Mouse (Mus musculus): ENCODE data around the gene Ly6g5c. TPM values are rescaled to one million over a fixed set of nuclear protein-coding genes. Genes with fewer than 3 reads are reported as not detected.
A peak's percentile ranks its signal among the peaks of the same experiment; 100 is the strongest.

Gene Ly6g5c
- polyA plus RNA-seq, 1 experiment from 2014 or later = not detected

GRCm38 (mm10) chr17:35088151-35088550 lies 19.9 kb upstream of the Ly6g5c start:
- Histone ChIP-seq H3K27ac (replicated peaks) (no peak overlapping the region), H3K9me3 (replicated peaks) (no peaks in the 10 kb centered on the region), H3K4me1 (peaks cover 14% of the 10 kb centered on the region), H3K36me3 (peaks cover 28% of the 10 kb centered on the region), H3K4me3 (no peak overlapping the region), H3K27me3 (ENCODE audit: low read depth, poor library complexity, severe bottlenecking) (no peaks in the 10 kb centered on the region)
- no peak for DNase-seq (ENCODE audit: low spot score)
- WGBS = 57% methylated on average over 2 of the region's 2 CpGs

- 3% methylated on average over 67 of the region's 67 CpGs for WGBS
- Histone ChIP-seq H3K27ac (replicated peaks) (peak within 1 kb of the TSS; percentile 99), H3K36me3 (peaks cover 37% of the 10 kb centered on the region), H3K9me3 (replicated peaks) (no peaks in the 10 kb centered on the region), H3K4me3 (peak within 1 kb of the TSS; percentile 82), H3K27me3 (ENCODE audit: low read depth, poor library complexity, severe bottlenecking) (no peaks in the 10 kb centered on the region), H3K4me1 (peaks cover 14% of the 10 kb centered on the region)
- peak; percentile 95 for DNase-seq (ENCODE audit: low spot score)
Observed at GRCm38 (mm10) chr17:35088825-35089644, 19.0 kb upstream of the Ly6g5c start, which contains the start of gene Abhd16a. TSS of gene Abhd16a (plus strand) at chr17:35089263.

DNA sequence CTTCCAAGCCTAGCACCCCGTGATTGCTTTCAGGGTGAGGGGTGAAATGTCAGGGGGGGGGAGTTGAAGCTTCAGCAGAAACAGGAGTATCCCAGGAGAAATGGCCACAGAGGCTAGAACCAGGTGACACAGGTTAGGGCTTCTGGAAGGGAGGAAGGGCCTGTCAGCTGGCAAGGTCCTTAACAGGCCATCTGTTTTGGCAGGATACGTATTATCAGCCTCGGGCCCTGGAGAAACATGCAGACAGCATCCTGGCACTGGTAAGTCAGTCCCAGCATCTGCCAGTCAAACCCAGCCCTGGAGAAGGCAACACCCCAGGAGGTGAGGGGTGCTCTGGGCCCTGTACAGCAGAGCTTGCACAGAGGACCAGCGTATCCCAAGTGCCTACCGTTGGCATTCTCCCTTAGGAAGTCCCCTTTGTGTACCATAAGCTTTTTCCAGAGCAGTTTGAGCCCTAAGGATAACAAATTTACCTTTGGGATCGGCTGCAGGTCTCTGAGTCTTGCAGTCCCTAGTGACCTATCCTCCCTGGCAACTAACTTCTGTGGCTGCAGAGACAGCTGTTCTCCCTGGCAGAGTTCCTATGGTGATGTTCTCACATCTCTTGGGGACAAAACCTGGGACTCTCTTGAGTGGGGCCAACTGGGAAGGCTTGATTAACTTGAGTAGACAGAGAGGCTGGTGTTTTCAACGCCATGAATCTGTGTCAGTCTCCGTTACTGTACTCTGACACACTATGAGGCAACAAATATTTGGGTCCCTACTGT lies 17.7 kb upstream of the Ly6g5c start:
- Histone ChIP-seq H3K27ac (replicated peaks) (peak overlapping the region; percentile 99; the same call in 1 of the 2 replicates), H3K36me3 (peaks cover 50% of the 10 kb centered on the region), H3K9me3 (replicated peaks) (no peaks in the 10 kb centered on the region), H3K27me3 (ENCODE audit: low read depth, poor library complexity, severe bottlenecking) (no peaks in the 10 kb centered on the region), H3K4me1 (peaks cover 14% of the 10 kb centered on the region), H3K4me3 (peak overlapping the region; percentile 82)
- WGBS = 81% methylated on average over 8 of the region's 8 CpGs
- no peak for DNase-seq (ENCODE audit: low spot score)

- 91% methylated on average over 14 of the region's 14 CpGs for whole genome bisulfite sequencing
- Histone ChIP-seq H3K27me3 (ENCODE audit: low read depth, poor library complexity, severe bottlenecking) (no peaks in the 10 kb centered on the region), H3K4me3 (no peak overlapping the region), H3K36me3 (peaks cover 73% of the 10 kb centered on the region), H3K4me1 (peaks cover 14% of the 10 kb centered on the region), H3K27ac (replicated peaks) (no peak overlapping the region), H3K9me3 (replicated peaks) (no peaks in the 10 kb centered on the region)
- no peak for DNase-seq (ENCODE audit: low spot score)
Observed at GRCm38 (mm10) chr17:35092403-35093198, 15.5 kb upstream of the Ly6g5c start.

DNA sequence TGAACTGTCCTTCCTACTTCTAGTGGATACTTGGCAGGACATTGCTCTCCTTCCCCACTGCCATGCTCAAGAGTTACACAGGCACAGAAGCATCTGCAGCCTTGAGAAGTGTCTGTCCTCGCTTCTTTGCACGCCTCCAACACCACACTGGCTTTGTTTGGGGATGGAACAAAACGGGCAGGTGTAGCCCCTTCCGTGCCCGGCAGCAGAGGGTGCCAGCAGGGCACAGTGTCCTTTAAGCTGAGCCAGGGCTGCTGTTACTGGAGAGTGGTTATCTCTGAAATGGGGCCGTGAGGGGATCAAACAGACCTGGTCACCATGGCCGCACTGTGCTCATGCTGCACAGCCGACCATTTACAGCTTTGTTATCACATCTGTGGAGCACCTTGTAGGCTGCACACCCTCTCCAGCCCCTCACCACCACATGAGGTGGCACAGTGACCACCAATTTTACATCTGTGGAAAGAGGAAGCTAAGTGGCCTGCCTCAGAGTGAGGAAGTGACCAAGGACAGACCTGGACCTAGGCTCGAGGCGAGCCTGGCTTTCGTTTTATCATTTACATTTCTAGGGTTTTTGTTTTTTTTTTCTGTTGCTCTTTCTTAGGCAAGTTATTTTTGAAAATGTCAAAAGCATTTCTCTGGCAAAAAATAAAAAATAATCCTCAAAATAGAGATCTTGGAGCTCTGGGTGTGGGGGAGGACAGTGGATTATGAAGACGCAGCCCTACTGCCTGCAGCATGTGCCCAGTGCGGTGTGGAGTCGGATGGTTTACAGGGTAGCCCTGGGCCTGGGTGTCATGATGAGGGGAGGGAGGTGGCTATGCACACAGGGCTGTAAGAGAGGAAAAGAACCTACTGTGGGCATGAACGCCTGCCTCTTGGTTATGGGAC lies 13.4 kb upstream of the Ly6g5c start:
- H3K27ac ChIP-seq (replicated peaks) = no peak overlapping the region
- H3K4me1 ChIP-seq = peaks cover 12% of the 10 kb centered on the region
- H3K4me3 ChIP-seq = no peak overlapping the region
- H3K9me3 ChIP-seq (replicated peaks) = no peaks in the 10 kb centered on the region
- H3K36me3 ChIP-seq = peaks cover 93% of the 10 kb centered on the region
- H3K27me3 ChIP-seq (ENCODE audit: low read depth, poor library complexity, severe bottlenecking) = no peaks in the 10 kb centered on the region
- DNase-seq (ENCODE audit: low spot score) = no peak
- WGBS = 91% methylated on average over 15 of the region's 15 CpGs

GRCm38 (mm10) chr17:35096597-35096996 lies 11.5 kb upstream of the Ly6g5c start:
- no peak overlapping the region for H3K27ac ChIP-seq (replicated peaks)
- no peaks in the 10 kb centered on the region for H3K4me1 ChIP-seq
- WGBS = 82% methylated on average over 12 of the region's 12 CpGs
- H3K27me3 ChIP-seq (ENCODE audit: low read depth, poor library complexity, severe bottlenecking) = no peaks in the 10 kb centered on the region
- H3K4me3 ChIP-seq = no peak overlapping the region
- peaks cover 99% of the 10 kb centered on the region for H3K36me3 ChIP-seq
- no peaks in the 10 kb centered on the region for H3K9me3 ChIP-seq (replicated peaks)
- no peak for DNase-seq (ENCODE audit: low spot score)

GRCm38 (mm10) chr17:35097164-35097655 lies 10.9 kb upstream of the Ly6g5c start:
- Histone ChIP-seq H3K9me3 (replicated peaks) (no peaks in the 10 kb centered on the region), H3K4me1 (no peaks in the 10 kb centered on the region), H3K27ac (replicated peaks) (no peak overlapping the region), H3K36me3 (peaks cover 99% of the 10 kb centered on the region), H3K27me3 (ENCODE audit: low read depth, poor library complexity, severe bottlenecking) (no peaks in the 10 kb centered on the region), H3K4me3 (no peak overlapping the region)
- no peak for DNase-seq (ENCODE audit: low spot score)
- WGBS = 74% methylated on average over 12 of the region's 12 CpGs

GRCm38 (mm10) chr17:35100196-35100765 lies 7.8 kb upstream of the Ly6g5c start:
- Histone ChIP-seq H3K27ac (replicated peaks) (no peak overlapping the region), H3K4me1 (no peaks in the 10 kb centered on the region), H3K9me3 (replicated peaks) (no peaks in the 10 kb centered on the region), H3K27me3 (ENCODE audit: low read depth, poor library complexity, severe bottlenecking) (no peaks in the 10 kb centered on the region), H3K4me3 (no peak overlapping the region), H3K36me3 (peaks cover 88% of the 10 kb centered on the region)
- no peak for DNase-seq (ENCODE audit: low spot score)
- 77% methylated on average over 10 of the region's 10 CpGs for WGBS

- H3K4me3 ChIP-seq = no peak overlapping the region
- H3K4me1 ChIP-seq = peaks cover 8% of the 10 kb centered on the region
- H3K27ac ChIP-seq (replicated peaks) = no peak overlapping the region
- no peak for DNase-seq (ENCODE audit: low spot score)
- no peaks in the 10 kb centered on the region for H3K9me3 ChIP-seq (replicated peaks)
- peaks cover 79% of the 10 kb centered on the region for H3K36me3 ChIP-seq
- no peaks in the 10 kb centered on the region for H3K27me3 ChIP-seq (ENCODE audit: low read depth, poor library complexity, severe bottlenecking)
- 91% methylated on average over 11 of the region's 11 CpGs for WGBS
Observed at GRCm38 (mm10) chr17:35101161-35101560, 6.9 kb upstream of the Ly6g5c start.

- no peaks in the 10 kb centered on the region for H3K9me3 ChIP-seq (replicated peaks)
- 80% methylated on average over 8 of the region's 8 CpGs for WGBS
- peaks cover 68% of the 10 kb centered on the region for H3K36me3 ChIP-seq
Observed at GRCm38 (mm10) chr17:35102299-35102698, 5.8 kb upstream of the Ly6g5c start.

GRCm38 (mm10) chr17:35103221-35103690 lies 4.8 kb upstream of the Ly6g5c start:
- Histone ChIP-seq H3K4me3 (no peak overlapping the region), H3K27ac (replicated peaks) (no peak overlapping the region), H3K36me3 (peaks cover 60% of the 10 kb centered on the region), H3K9me3 (replicated peaks) (no peaks in the 10 kb centered on the region), H3K4me1 (peaks cover 12% of the 10 kb centered on the region), H3K27me3 (ENCODE audit: low read depth, poor library complexity, severe bottlenecking) (no peaks in the 10 kb centered on the region)
- WGBS = 71% methylated on average over 6 of the region's 6 CpGs
- no peak for DNase-seq (ENCODE audit: low spot score)

More at GRCm38 (mm10) chr17:35102299-35102698, 5.8 kb upstream of the Ly6g5c start:
- H3K27ac ChIP-seq (replicated peaks) = no peak overlapping the region
- H3K4me1 ChIP-seq = peaks cover 12% of the 10 kb centered on the region
- DNase-seq (ENCODE audit: low spot score) = no peak
- no peaks in the 10 kb centered on the region for H3K27me3 ChIP-seq (ENCODE audit: low read depth, poor library complexity, severe bottlenecking)
- no peak overlapping the region for H3K4me3 ChIP-seq
